Mouse (Mus musculus) C2C12 (cell line): ENCODE results near the gene Grem1. TPM values are rescaled to one million over a fixed set of nuclear protein-coding genes. Genes with fewer than 3 reads are reported as not detected.

Source experiments
- H3K27me3 ChIP-seq: one replicate; pipeline ENCODE4 v1.6.1; 2011; ENCODE audit not compliant: control insufficient read depth, insufficient read depth, insufficient read length
- H3K36me3 ChIP-seq: one replicate; pipeline ENCODE4 v1.6.1; 2011; ENCODE audit not compliant: control insufficient read depth, insufficient read depth
- H3K4me3 ChIP-seq: one replicate; pipeline ENCODE4 v1.5.1; 2011; ENCODE audit warnings: mild to moderate bottlenecking, control low read depth; ENCODE audit not compliant: poor library complexity, insufficient read depth, severe bottlenecking
- H3K79me2 ChIP-seq: one replicate; pipeline ENCODE4 v1.6.1; 2011; ENCODE audit not compliant: control insufficient read depth, insufficient read depth
- H3K79me3 ChIP-seq: one replicate; pipeline ENCODE4 v1.6.1; 2011; ENCODE audit warnings: low read depth, control low read depth
- H3ac ChIP-seq: one replicate; pipeline ENCODE3; 2011; ENCODE audit warnings: low read depth; ENCODE audit not compliant: control insufficient read depth, insufficient read length
- CEBPB ChIP-seq: IDR thresholded peaks from one replicate; pipeline ENCODE4 v1.6.1; 2011; ENCODE audit warnings: low read depth, mild to moderate bottlenecking, control low read depth, moderate library complexity
- CTCF ChIP-seq: IDR thresholded peaks from one replicate; pipeline ENCODE4 v1.5.1; 2011; ENCODE audit not compliant: control insufficient read depth, insufficient read depth, insufficient read length
- FOSL1 ChIP-seq: IDR thresholded peaks from one replicate; pipeline ENCODE4 v1.8.0; 2011; ENCODE audit warnings: mild to moderate bottlenecking, low read length; ENCODE audit not compliant: poor library complexity, insufficient read depth, severe bottlenecking
- MAX ChIP-seq: IDR thresholded peaks from one replicate; pipeline ENCODE4 v1.6.1; 2011; ENCODE audit warnings: mild to moderate bottlenecking, control low read depth
- MYOD1 ChIP-seq: IDR thresholded peaks from one replicate; pipeline ENCODE4 v1.6.1; 2011; ENCODE audit warnings: low read depth; ENCODE audit not compliant: control insufficient read depth, insufficient read length
- MYOG ChIP-seq: IDR thresholded peaks from one replicate; pipeline ENCODE4 v1.6.1; 2011; ENCODE audit not compliant: control insufficient read depth, insufficient read length; ENCODE audit errors: extremely low read depth
- USF1 ChIP-seq: IDR thresholded peaks from one replicate; pipeline ENCODE4 v1.6.1; 2011; ENCODE audit warnings: low read depth, mild to moderate bottlenecking, control low read depth, moderate library complexity
- polyA plus RNA-seq: library from polyadenylated mRNA; unstranded; fragments of >200 nt; fragmentation: generic; extraction: Trizol; gene quantifications from one replicate; pipeline ENCODE4 v1.2.1, GENCODE M21; 2012; ENCODE audit warnings: missing spikeins

The Grem1 gene
- polyA plus RNA-seq, 1 experiment, result 69.1 TPM

GRCm38 (mm10) chr2:113798605-113799004 lies 40.2 kb upstream of the Grem1 start:
- Histone ChIP-seq H3K4me3 (no peak overlapping the region), H3K79me3 (no peaks in the 10 kb centered on the region), H3K36me3 (no peaks in the 10 kb centered on the region), H3K27me3 (no peaks in the 10 kb centered on the region), H3K79me2 (no peaks in the 10 kb centered on the region), H3ac (no peak overlapping the region)
- no peak for TF ChIP-seq MYOG
- no peak for TF ChIP-seq FOSL1
- TF ChIP-seq MYOD1, result no peak
- no peak for TF ChIP-seq CEBPB
- no peak for TF ChIP-seq CTCF
- no peak for TF ChIP-seq MAX
- TF ChIP-seq USF1, result no peak

GRCm38 (mm10) chr2:113795186-113795585 lies 36.7 kb upstream of the Grem1 start:
- Histone ChIP-seq H3K27me3 (no peaks in the 10 kb centered on the region), H3K79me3 (no peaks in the 10 kb centered on the region), H3K4me3 (no peak overlapping the region), H3ac (no peak overlapping the region), H3K79me2 (no peaks in the 10 kb centered on the region), H3K36me3 (no peaks in the 10 kb centered on the region)
- no peak for TF ChIP-seq CTCF
- TF ChIP-seq MYOD1, result no peak
- no peak for TF ChIP-seq MYOG
- TF ChIP-seq MAX, result no peak
- TF ChIP-seq CEBPB, result no peak
- TF ChIP-seq FOSL1, result no peak
- TF ChIP-seq USF1, result no peak

DNA sequence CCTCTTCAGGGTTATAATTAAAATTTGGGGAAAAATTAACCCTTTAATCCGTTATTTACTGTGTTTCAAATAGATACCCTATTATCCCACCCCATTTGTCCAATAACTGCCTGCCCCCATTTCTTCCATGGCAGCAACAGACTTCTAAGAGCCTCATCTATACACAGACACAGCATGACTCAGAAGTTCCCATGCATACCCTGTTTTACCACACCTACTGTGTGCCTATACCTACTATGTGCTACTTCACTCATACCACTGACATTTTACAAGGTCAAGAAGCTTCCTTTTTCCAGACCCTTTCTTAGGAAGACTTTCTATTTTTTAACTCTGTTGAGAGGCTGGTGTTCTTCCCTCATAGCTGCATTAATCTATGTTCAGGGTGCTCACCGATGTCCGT lies 35.1 kb upstream of the Grem1 start:
- Histone ChIP-seq H3ac (no peak overlapping the region), H3K36me3 (no peaks in the 10 kb centered on the region), H3K4me3 (no peak overlapping the region), H3K79me2 (no peaks in the 10 kb centered on the region), H3K79me3 (no peaks in the 10 kb centered on the region), H3K27me3 (no peaks in the 10 kb centered on the region)
- TF ChIP-seq MYOD1, result no peak
- TF ChIP-seq USF1, result no peak
- TF ChIP-seq FOSL1, result no peak
- TF ChIP-seq CTCF, result no peak
- no peak for TF ChIP-seq MAX
- no peak for TF ChIP-seq MYOG
- TF ChIP-seq CEBPB, result no peak

- Histone ChIP-seq H3K4me3 (no peak overlapping the region), H3ac (no peak overlapping the region), H3K79me2 (no peaks in the 10 kb centered on the region), H3K79me3 (no peaks in the 10 kb centered on the region), H3K27me3 (no peaks in the 10 kb centered on the region), H3K36me3 (no peaks in the 10 kb centered on the region)
- no peak for TF ChIP-seq FOSL1
- TF ChIP-seq MAX, result no peak
- no peak for TF ChIP-seq MYOD1
- TF ChIP-seq CEBPB, result no peak
- TF ChIP-seq USF1, result no peak
- TF ChIP-seq CTCF, result no peak
- TF ChIP-seq MYOG, result no peak
Measured at GRCm38 (mm10) chr2:113788821-113789387, 30.5 kb upstream of the Grem1 start.

- Histone ChIP-seq H3K36me3 (no peaks in the 10 kb centered on the region), H3K79me3 (no peaks in the 10 kb centered on the region), H3K79me2 (no peaks in the 10 kb centered on the region), H3K27me3 (no peaks in the 10 kb centered on the region), H3K4me3 (no peak overlapping the region), H3ac (no peak overlapping the region)
- no peak for TF ChIP-seq FOSL1
Measured at GRCm38 (mm10) chr2:113787882-113788281, 29.4 kb upstream of the Grem1 start.

GRCm38 (mm10) chr2:113784851-113785250 lies 26.4 kb upstream of the Grem1 start:
- H3K4me3 ChIP-seq, result no peak overlapping the region
- H3K27me3 ChIP-seq, result no peaks in the 10 kb centered on the region
- H3K79me3 ChIP-seq, result no peaks in the 10 kb centered on the region
- no peaks in the 10 kb centered on the region for H3K36me3 ChIP-seq
- no peak for TF ChIP-seq MYOD1
- H3K79me2 ChIP-seq, result no peaks in the 10 kb centered on the region
- H3ac ChIP-seq, result no peak overlapping the region
